Mouse (Mus musculus) neural tube, embryonic 15.5 days (tissue): ENCODE measurements at regions not wholly inside any gene's neighbourhood (a gene's known extent, or its start where the extent isn't known, plus 50 kb on each side); places are given as distances from the start of the nearest gene placed in this dataset.

Source experiments
- ATAC-seq: fragments of 200-750 bp; cut with Nextera tagmentation; 2 replicates; pipeline ENCODE4 v1.8.0; 2017; ENCODE audit warnings: mild to moderate bottlenecking, moderate TSS enrichment, moderate library complexity; ENCODE audit not compliant: low FRiP score
- H3K27ac ChIP-seq: fragments of 300-500 bp; sonication (generic); replicated peaks from 2 replicates; pipeline ENCODE4 v1.5.1; 2015; ENCODE audit warnings: mild to moderate bottlenecking, inconsistent platforms
- H3K27me3 ChIP-seq: fragments of 300-500 bp; sonication (generic); replicated peaks from 2 replicates; pipeline ENCODE4 v1.6.1; 2015; ENCODE audit warnings: inconsistent platforms
- H3K36me3 ChIP-seq: fragments of 300-500 bp; sonication (generic); 2 replicates; pipeline ENCODE4 v1.6.1; 2015; ENCODE audit warnings: inconsistent platforms
- H3K4me1 ChIP-seq: fragments of 300-500 bp; sonication (generic); 2 replicates; pipeline ENCODE4 v1.6.1; 2015; ENCODE audit warnings: inconsistent platforms
- H3K4me2 ChIP-seq: fragments of 300-500 bp; sonication (generic); 2 replicates; pipeline ENCODE4 v1.6.1; 2015; ENCODE audit warnings: inconsistent platforms, mild to moderate bottlenecking, moderate library complexity
- H3K4me3 ChIP-seq: fragments of 300-500 bp; sonication (generic); replicated peaks from 2 replicates; pipeline ENCODE4 v1.5.1; 2015; ENCODE audit warnings: mild to moderate bottlenecking, inconsistent platforms
- H3K9ac ChIP-seq: fragments of 300-500 bp; sonication (generic); replicated peaks from 2 replicates; pipeline ENCODE4 v1.6.1; 2015; ENCODE audit warnings: mild to moderate bottlenecking, inconsistent platforms
- H3K9me3 ChIP-seq: fragments of 300-500 bp; sonication (generic); replicated peaks from 2 replicates; pipeline ENCODE4 v1.6.1; 2016; ENCODE audit warnings: inconsistent platforms
- WGBS: fragments of 180-500 bp; shearing (Covaris S2); methylation state at CpG from one replicate; pipeline ENCODE4 v1.1.7; 2015; ENCODE audit warnings: mixed read lengths; 5-methylcytosine and 5-hydroxymethylcytosine counted together

GRCm38 (mm10) chr13:82930010-82930409, 573.8 kb upstream of the Mef2c start:
- H3K4me2 ChIP-seq, result no peak overlapping the region
- no peak for ATAC-seq
- H3K36me3 ChIP-seq, result no peaks in the 10 kb centered on the region

GRCm38 (mm10) chr13:82937856-82938255, 566.0 kb upstream of the Mef2c start:
- H3K27ac ChIP-seq, result no peak overlapping the region
- H3K4me1 ChIP-seq, result no peaks in the 10 kb centered on the region
- no peak overlapping the region for H3K4me2 ChIP-seq
- H3K4me3 ChIP-seq, result no peak overlapping the region
- no peak overlapping the region for H3K9ac ChIP-seq
- H3K9me3 ChIP-seq, result no peaks in the 10 kb centered on the region
- H3K36me3 ChIP-seq, result no peaks in the 10 kb centered on the region
- no peak for ATAC-seq
- no peaks in the 10 kb centered on the region for H3K27me3 ChIP-seq
- WGBS, result 92% methylated on average over 3 of the region's 3 CpGs

More at GRCm38 (mm10) chr13:82930010-82930409, 573.8 kb upstream of the Mef2c start:
- no peak overlapping the region for H3K27ac ChIP-seq
- H3K4me1 ChIP-seq, result no peaks in the 10 kb centered on the region
- no peak overlapping the region for H3K4me3 ChIP-seq
- H3K27me3 ChIP-seq, result no peaks in the 10 kb centered on the region
- H3K9ac ChIP-seq, result no peak overlapping the region
- no peaks in the 10 kb centered on the region for H3K9me3 ChIP-seq

GRCm38 (mm10) chr13:82942691-82943341, 561.0 kb upstream of the Mef2c start:
- Histone ChIP-seq H3K9me3 (no peaks in the 10 kb centered on the region), H3K27me3 (no peaks in the 10 kb centered on the region), H3K9ac (no peak overlapping the region), H3K4me1 (no peaks in the 10 kb centered on the region), H3K4me2 (no peak overlapping the region; the same call in 1 of the 2 replicates), H3K27ac (no peak overlapping the region), H3K4me3 (no peak overlapping the region), H3K36me3 (no peaks in the 10 kb centered on the region)
- WGBS, result 58% methylated on average over 11 of the region's 11 CpGs
- ATAC-seq, result no peak

GRCm38 (mm10) chr13:82946931-82947330, 556.9 kb upstream of the Mef2c start:
- no peak for ATAC-seq
- Histone ChIP-seq H3K4me1 (no peaks in the 10 kb centered on the region), H3K4me3 (no peak overlapping the region), H3K36me3 (no peaks in the 10 kb centered on the region), H3K27ac (no peak overlapping the region), H3K27me3 (no peaks in the 10 kb centered on the region), H3K9ac (no peak overlapping the region), H3K9me3 (no peaks in the 10 kb centered on the region), H3K4me2 (no peak overlapping the region)
- WGBS, result 86% methylated on average over 5 of the region's 5 CpGs

- no peak overlapping the region for H3K4me3 ChIP-seq
- no peaks in the 10 kb centered on the region for H3K36me3 ChIP-seq
- H3K4me2 ChIP-seq, result no peak overlapping the region
- no peak for ATAC-seq
- H3K9ac ChIP-seq, result no peak overlapping the region
- H3K9me3 ChIP-seq, result no peaks in the 10 kb centered on the region
- H3K27ac ChIP-seq, result no peak overlapping the region
- 73% methylated on average over 6 of the region's 6 CpGs for WGBS
- no peaks in the 10 kb centered on the region for H3K4me1 ChIP-seq
- H3K27me3 ChIP-seq, result no peaks in the 10 kb centered on the region
Measured at GRCm38 (mm10) chr13:82949541-82949940, 554.3 kb upstream of the Mef2c start.

GRCm38 (mm10) chr13:82962333-82962732, 541.5 kb upstream of the Mef2c start:
- H3K36me3 ChIP-seq, result no peaks in the 10 kb centered on the region
- no peak overlapping the region for H3K4me2 ChIP-seq
- H3K27me3 ChIP-seq, result no peaks in the 10 kb centered on the region
- H3K9ac ChIP-seq, result no peak overlapping the region
- H3K27ac ChIP-seq, result no peak overlapping the region
- H3K4me1 ChIP-seq, result no peaks in the 10 kb centered on the region
- H3K9me3 ChIP-seq, result no peaks in the 10 kb centered on the region
- WGBS, result 74% methylated on average over 3 of the region's 3 CpGs
- ATAC-seq, result no peak
- H3K4me3 ChIP-seq, result no peak overlapping the region

- no peak overlapping the region for H3K4me3 ChIP-seq
- ATAC-seq, result no peak
- no peak overlapping the region for H3K27ac ChIP-seq
- no peak overlapping the region for H3K4me2 ChIP-seq
- no peak overlapping the region for H3K9ac ChIP-seq
- H3K9me3 ChIP-seq, result no peaks in the 10 kb centered on the region
- no peaks in the 10 kb centered on the region for H3K27me3 ChIP-seq
- no peaks in the 10 kb centered on the region for H3K4me1 ChIP-seq
- WGBS, result 80% methylated on average over 9 of the region's 9 CpGs
- H3K36me3 ChIP-seq, result no peaks in the 10 kb centered on the region
Measured at GRCm38 (mm10) chr13:82971722-82972121, 532.1 kb upstream of the Mef2c start.

- H3K4me2 ChIP-seq, result no peak overlapping the region
- no peak overlapping the region for H3K9ac ChIP-seq
- H3K9me3 ChIP-seq, result no peaks in the 10 kb centered on the region
- no peaks in the 10 kb centered on the region for H3K36me3 ChIP-seq
- no peaks in the 10 kb centered on the region for H3K27me3 ChIP-seq
- no peak overlapping the region for H3K27ac ChIP-seq
- no peaks in the 10 kb centered on the region for H3K4me1 ChIP-seq
- no peak overlapping the region for H3K4me3 ChIP-seq
- WGBS, result 85% methylated on average over 1 of the region's 1 CpGs
- no peak for ATAC-seq
Measured at GRCm38 (mm10) chr13:82974210-82974811, 529.5 kb upstream of the Mef2c start.

GRCm38 (mm10) chr13:83001118-83001517, 502.7 kb upstream of the Mef2c start:
- ATAC-seq, result no peak
- no peaks in the 10 kb centered on the region for H3K4me1 ChIP-seq
- H3K27me3 ChIP-seq, result no peaks in the 10 kb centered on the region
- no peaks in the 10 kb centered on the region for H3K36me3 ChIP-seq
- H3K9ac ChIP-seq, result no peak overlapping the region
- H3K4me2 ChIP-seq, result no peak overlapping the region
- no peak overlapping the region for H3K27ac ChIP-seq
- no peaks in the 10 kb centered on the region for H3K9me3 ChIP-seq
- no peak overlapping the region for H3K4me3 ChIP-seq

GRCm38 (mm10) chr13:83016686-83017085, 487.1 kb upstream of the Mef2c start:
- Histone ChIP-seq H3K9me3 (0 out of 2 replicates have a peak, but pooled peaks cover 2% of the 10 kb centered on the region), H3K4me2 (no peak overlapping the region), H3K9ac (no peak overlapping the region), H3K27ac (no peak overlapping the region), H3K27me3 (no peaks in the 10 kb centered on the region), H3K4me3 (no peak overlapping the region), H3K4me1 (no peaks in the 10 kb centered on the region), H3K36me3 (no peaks in the 10 kb centered on the region)
- ATAC-seq, result no peak

- Histone ChIP-seq H3K9ac (no peak overlapping the region), H3K27me3 (no peaks in the 10 kb centered on the region), H3K36me3 (no peaks in the 10 kb centered on the region), H3K4me2 (no peak overlapping the region), H3K4me3 (no peak overlapping the region), H3K4me1 (no peaks in the 10 kb centered on the region), H3K9me3 (no peaks in the 10 kb centered on the region), H3K27ac (no peak overlapping the region)
- WGBS, result 61% methylated on average over 3 of the region's 3 CpGs
- ATAC-seq, result no peak
Measured at GRCm38 (mm10) chr13:83020829-83021228, 483.0 kb upstream of the Mef2c start.

GRCm38 (mm10) chr13:83023972-83024371, 479.9 kb upstream of the Mef2c start:
- Histone ChIP-seq H3K9me3 (no peaks in the 10 kb centered on the region), H3K9ac (no peak overlapping the region), H3K4me2 (no peak overlapping the region), H3K27me3 (no peaks in the 10 kb centered on the region), H3K4me3 (no peak overlapping the region), H3K36me3 (no peaks in the 10 kb centered on the region), H3K27ac (no peak overlapping the region), H3K4me1 (no peaks in the 10 kb centered on the region)
- WGBS, result 95% methylated on average over 4 of the region's 4 CpGs
- no peak for ATAC-seq
